Mouse (Mus musculus) telencephalon, adult 2 months (tissue): ENCODE data around the gene Rexo2.
"Not testable (repeated sequence)": the region's sequence is repeated elsewhere in the genome, so short reads cannot be mapped to it uniquely, and the experiment has no call there.

ENCODE experiments used
- DNase-seq: peaks from one replicate; pipeline ENCODE4 v3.0.0-alpha.2; 2011; ENCODE audit warnings: low read depth, low spot score

Rexo2 gene

GRCm38 (mm10) chr9:48480411-48481213, at the start of gene Rexo2:
Gene Rexo2 (minus strand): TSS chr9:48480623.
- DNase-seq, result peak; percentile 94

- DNase-seq, result no peak
These were observed 46.1 kb upstream of the Rexo2 start for GRCm38 (mm10) chr9:48526520-48526919.

GRCm38 (mm10) chr9:48525566-48525965, 45.1 kb upstream of the Rexo2 start:
- DNase-seq, result no peak

GRCm38 (mm10) chr9:48520405-48520804, 40.0 kb upstream of the Rexo2 start:
- DNase-seq, result not testable (repeated sequence)

- no peak for DNase-seq
These were observed 37.1 kb upstream of the Rexo2 start for GRCm38 (mm10) chr9:48517372-48518130.

GRCm38 (mm10) chr9:48516615-48517371, 36.4 kb upstream of the Rexo2 start:
- DNase-seq, result no peak

GRCm38 (mm10) chr9:48515332-48515731, 34.9 kb upstream of the Rexo2 start:
- no peak for DNase-seq

- DNase-seq, result no peak
These were observed 29.7 kb upstream of the Rexo2 start for GRCm38 (mm10) chr9:48510134-48510533.

GRCm38 (mm10) chr9:48504741-48505365, 24.4 kb upstream of the Rexo2 start:
- peak; percentile 43 for DNase-seq

GRCm38 (mm10) chr9:48503001-48503400, 22.6 kb upstream of the Rexo2 start:
- no peak for DNase-seq

GRCm38 (mm10) chr9:48501192-48501591, 20.8 kb upstream of the Rexo2 start:
- no peak for DNase-seq

- no peak for DNase-seq
These were observed 15.1 kb upstream of the Rexo2 start for GRCm38 (mm10) chr9:48495548-48495932.

GRCm38 (mm10) chr9:48494817-48495547, 14.6 kb upstream of the Rexo2 start, which contains the start of the genes Rbm7 and Gm5617:
Gene Rbm7 (minus strand): TSS chr9:48495299.
Gene Gm5617 (plus strand): TSS chr9:48495442.
- peak; percentile 96 for DNase-seq

GRCm38 (mm10) chr9:48481214-48482134, 1.1 kb upstream of the Rexo2 start:
- no peak for DNase-seq

GRCm38 (mm10) chr9:48479838-48480410, 499 bp downstream of the Rexo2 start:
- no peak for DNase-seq

- DNase-seq, result no peak
These were observed 1.6 kb downstream of the Rexo2 start for GRCm38 (mm10) chr9:48478808-48479207.

- DNase-seq, result no peak
These were observed 3.9 kb downstream of the Rexo2 start for GRCm38 (mm10) chr9:48476236-48477165.

- DNase-seq, result no peak
These were observed 6.1 kb downstream of the Rexo2 start for GRCm38 (mm10) chr9:48474367-48474766.
